Mouse (Mus musculus): ENCODE results near the gene Ecm1.

Ecm1 gene

DNA sequence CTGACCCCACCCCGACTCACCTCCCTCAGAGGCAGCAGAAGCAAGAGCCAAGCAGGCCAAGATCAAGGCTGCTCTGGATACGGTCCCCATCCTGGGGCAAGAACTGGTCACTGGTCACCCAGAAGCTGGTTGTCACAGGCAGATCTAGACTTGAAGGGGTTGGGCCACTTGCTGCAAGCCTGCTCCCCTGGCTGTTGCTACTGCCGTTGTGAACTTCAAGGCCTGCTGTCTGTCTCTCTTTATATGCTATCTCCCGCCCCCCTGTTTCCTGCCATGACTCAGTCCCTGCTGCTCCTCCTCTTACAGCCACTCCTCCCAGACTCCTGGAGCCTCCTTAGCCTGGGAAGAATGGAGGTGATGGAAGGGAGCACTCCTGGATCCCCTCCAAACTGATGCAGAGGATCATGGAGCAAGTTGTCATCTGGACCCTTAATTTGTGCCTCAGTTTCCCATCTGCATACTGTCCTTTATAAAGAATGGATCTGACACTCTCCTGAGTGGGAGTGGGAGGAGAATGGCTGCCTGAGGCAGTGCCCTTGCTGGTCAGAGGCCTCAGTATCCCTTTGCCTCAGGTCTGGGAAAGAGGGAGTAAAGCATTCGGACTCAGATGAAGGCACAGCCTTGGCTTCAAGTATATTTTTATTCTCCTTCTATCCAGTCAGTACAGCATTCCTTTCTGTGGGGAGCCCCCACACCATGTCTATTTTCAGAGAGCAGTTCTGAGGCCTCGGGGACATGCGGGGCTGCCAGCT is at the start of gene Ecm1:
TSS of gene Ecm1 (minus strand) at position 217 of the 752 bp plus-strand sequence.
- no peak for DNase-seq (ENCODE audit: low spot score)

DNA sequence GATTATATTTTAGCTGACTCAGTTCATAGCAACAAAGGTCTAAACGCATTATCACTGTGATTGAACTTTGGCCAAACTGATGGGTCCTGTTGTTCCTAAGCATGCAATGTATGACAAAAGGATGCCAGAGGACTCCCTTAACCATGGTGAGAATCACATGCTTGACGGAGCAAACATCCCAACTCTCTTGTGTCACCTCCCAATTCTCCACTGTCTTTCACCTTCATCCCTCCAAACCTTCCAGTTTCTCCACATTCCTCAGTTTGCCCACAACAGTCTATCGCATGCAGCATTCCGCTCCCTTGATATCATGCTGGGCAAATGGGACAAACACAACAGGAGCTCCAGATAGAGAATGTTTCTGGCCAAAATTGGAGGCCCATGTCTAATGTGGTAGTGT is 46.1 kb upstream of the Ecm1 start:
- DNase-seq (ENCODE audit: low spot score): no peak

DNA sequence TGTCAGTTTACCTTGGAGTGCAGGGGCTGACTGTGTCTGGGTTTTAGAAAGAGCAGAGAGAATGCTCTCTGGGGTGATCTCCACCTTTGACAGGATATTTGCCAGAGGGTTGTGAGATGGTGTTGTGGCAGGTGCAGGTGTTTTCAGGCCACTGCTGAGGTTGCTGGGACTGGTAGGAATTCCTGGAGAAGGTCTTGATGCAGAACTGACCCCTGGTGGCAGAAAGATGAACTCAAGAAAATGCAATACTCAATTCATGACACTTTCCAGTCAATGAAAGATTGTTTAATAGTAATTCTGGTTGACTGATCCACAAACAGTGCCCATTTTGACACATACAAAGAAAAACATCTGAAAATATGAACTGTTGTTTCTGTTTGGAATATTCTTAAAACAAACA is 32.6 kb upstream of the Ecm1 start:
- no peak for DNase-seq (ENCODE audit: low spot score)

DNA sequence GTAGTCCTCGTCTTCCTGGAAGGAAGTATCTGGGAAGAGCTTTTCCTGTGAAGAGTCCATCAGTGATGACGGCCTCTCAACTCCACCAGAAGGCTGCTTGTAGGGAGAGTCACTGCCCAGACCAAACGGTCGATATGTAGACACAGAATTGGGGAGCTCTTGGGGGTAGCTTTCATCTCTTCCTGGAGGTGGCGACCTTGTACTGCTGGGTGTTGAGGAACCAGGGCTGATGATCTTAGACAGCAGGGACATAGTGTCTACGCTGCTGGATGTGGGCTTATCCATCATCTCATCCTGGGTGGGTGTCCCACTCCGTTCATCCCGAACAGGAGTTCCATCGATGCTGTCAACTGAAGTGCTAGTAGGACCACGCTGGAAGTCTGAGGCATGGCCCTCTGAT is 26.2 kb upstream of the Ecm1 start:
- DNase-seq (ENCODE audit: low spot score): no peak

DNA sequence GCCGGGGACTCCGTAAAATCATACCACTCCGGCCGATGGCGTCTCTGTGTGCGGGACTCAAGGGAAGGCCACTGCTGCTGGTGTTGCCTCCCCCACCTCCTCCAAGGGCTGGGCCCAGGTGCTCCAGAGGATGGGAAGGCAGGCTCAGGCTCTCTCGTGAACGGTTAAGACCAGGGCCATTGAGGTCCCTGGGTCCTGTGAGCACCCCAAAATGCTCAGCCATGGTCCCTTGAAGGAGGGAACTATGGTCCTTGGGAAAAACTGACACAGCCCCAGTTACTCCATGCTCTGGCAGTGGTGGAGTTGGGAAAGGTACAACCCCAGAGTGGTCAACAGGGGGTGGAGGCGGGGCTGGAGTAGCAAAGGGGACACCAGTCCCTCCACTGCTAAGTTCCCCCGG is 24.4 kb upstream of the Ecm1 start:
- no peak for DNase-seq (ENCODE audit: low spot score)

DNA sequence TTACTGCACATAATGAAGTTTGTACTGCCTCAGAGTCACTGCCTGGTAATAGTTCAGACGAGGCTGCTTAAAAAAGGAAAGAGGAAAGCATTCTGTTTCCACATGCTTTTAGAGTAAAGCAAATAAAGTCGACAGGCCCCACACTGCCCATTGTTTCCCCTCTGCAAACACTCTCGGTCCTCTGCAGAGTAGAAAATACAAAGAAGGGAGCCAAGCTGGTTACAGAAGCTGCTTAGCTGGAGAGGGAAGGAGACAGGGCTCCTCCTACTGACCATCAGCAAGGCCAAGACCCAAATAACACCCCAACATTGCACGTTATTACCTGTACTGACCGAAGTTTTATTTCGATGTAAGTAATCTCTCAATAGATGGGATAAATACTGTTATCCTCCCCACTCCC is 23.6 kb upstream of the Ecm1 start:
- DNase-seq (ENCODE audit: low spot score): no peak

DNA sequence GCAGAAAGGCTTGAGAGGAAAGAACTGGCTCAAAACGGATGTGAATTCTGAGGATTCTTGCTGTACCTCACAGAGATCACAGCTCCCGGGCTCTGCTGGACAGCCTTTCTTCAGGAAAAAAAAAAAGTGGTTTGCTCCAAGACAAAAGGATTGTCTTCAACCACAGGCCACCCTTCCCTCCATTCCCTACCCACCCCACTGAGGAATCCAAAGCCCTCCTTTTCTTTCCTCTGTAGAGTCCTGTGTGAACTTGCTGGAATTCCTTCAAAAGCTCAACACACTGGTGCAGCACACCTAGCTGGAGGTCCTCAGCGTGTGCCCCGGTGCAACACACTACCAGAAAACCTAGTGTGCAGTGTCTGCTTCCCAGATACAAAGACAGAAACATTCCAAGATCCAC is 22.4 kb upstream of the Ecm1 start:
- no peak for DNase-seq (ENCODE audit: low spot score)

DNA sequence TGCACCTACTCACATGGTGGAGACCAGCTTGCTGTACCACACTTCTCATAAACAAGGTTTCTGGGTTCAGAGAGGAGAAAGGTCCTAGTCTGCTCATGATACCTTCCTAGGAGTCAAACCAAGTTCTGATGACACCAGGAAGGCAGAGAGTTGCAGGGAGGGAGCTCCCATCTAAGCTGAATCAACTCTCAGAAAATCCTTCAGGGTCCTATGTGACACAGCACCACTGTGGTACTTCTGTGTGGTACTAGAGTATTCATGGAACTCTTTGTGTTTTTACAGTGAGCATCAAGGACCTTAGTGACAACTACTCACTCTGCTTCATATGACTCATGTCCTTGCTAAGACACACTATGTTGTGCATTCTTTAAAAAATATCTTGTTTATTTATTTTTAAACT is 21.3 kb upstream of the Ecm1 start:
- no peak for DNase-seq (ENCODE audit: low spot score)

DNA sequence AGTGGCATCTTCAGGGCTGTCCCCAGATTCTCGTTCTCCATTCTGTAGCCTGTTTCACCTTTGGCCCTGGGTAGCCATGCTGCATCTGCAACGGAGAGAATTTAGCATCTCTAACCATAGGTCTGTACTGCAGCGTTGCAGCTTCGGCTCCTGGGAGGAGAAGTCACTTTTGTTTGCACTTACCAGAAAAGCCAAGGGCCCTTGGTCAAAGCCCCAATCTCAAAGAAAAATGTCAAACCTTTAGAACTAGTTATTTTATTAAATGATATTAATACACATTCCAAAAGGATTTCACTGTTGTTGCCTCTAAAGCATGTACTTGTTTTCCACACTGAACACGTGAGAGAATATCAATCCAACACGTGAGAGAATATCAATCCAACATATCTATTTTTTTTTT is 20.7 kb upstream of the Ecm1 start, which contains the start of gene Tars2:
TSS of gene Tars2 (minus strand) at position 101 of the 400 bp plus-strand sequence.
- no peak for DNase-seq (ENCODE audit: low spot score)

DNA sequence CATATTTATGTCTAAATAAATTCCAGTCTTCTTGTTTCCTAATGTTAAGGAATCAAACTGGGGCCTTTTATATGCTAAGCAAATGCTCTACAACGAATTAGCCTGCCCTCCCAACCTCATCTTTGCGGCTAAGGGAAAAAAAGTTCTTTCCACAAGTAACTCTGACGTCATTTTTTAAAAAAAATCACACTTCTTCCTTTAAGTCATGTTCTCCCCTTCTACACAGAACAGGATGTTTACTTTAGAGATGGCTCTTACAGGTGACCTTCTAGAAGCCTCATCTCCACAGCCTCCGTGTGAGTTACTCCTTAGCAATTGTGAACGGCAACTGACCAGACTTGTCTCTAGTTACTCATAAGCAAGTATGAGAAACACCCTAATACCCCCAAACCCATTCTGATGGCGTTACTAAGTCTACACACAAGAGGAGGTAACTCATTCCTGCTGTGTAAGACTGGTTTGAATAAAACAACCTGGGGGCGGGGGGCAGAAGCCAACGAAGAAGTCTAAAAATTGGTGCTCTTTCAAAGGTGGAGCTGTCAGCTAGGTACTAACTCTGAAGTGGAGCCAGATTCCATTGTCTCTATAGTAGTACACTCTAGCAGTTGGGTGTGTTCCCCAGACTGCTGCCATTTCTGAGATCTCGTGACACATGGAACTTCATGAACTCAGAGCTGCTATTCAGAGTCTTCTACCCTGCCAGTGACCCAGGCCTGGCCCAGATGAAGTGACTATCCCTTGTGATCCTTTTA is 19.3 kb upstream of the Ecm1 start:
- no peak for DNase-seq (ENCODE audit: low spot score)

DNA sequence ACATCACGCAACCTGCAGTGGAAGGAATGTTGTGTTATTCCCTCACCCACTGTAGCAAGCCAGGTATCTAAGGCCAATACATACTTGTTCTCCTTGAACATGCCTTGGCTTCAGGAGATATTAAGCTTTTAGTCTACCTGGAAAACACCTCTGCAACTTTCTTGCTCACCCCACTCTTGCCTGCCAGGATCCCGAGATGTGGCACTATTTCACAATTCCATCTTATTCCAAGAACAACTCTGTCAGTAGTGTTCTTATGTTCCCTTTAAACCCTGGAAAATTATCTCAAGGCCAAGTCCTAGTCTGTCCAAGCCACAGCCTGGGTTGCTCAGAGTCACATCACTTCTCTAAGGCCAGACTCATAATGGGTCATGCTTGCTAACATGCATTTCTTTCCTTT is 17.4 kb upstream of the Ecm1 start:
- no peak for DNase-seq (ENCODE audit: low spot score)

DNA sequence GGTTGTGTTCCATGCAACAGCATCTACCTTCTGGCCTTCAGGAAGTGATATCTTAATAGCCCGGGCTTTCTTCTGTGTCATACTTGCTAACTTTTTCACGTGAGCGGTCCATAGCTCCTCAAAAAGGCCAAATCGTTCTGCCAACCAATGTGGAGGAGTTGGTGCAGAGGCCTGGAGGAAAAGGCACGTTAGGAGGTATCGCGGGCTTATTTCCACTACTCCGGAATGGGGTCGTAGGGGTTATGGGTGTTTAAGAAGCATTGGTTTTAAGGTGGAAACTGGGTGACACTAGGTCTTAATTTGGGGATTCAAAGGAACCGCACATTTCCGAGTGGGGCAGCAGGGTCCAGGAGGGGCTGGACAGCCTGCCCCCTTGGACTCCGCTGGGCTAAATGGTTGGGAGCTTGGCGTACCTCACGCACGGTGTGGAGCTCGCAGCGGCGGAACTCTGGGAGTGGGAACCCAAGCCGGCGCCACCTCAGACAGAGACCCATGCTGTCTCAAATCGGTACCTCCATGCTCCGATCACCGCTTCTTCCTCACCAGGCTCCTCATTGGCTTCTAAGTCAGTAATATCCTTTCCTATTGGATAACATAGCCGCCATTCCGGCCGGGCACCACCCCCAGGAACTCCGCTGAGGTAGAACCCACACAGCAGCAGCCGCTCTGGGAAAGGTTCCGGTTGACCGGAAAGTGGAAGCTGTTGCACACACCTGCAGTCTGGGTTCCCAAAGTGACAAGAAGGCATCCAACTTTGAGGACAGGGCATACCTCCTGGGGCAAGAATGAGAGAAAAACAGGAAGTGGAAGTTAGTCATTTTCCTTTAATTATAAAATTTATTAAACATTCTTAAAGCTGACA is 15.2 kb upstream of the Ecm1 start:
- peak; percentile 95 for DNase-seq (ENCODE audit: low spot score)

DNA sequence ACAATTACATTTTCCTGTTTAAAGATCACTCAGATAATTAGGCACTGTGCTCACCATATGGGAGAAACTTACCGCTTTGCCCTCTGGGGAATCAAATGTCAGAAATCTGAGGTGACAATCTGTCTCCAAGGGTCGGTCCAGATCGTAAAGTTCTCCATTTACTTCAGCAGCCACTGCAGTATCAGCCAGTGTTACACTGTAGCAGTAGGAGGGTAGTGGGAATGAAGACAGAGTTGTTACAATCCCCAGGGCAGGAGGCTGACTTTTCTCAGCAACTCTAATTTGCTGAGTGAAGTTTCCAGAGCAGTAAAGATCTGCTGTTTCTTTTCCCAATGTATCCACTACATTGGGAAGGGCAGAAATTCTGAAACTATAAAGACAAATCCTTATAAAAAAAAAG is 13.6 kb upstream of the Ecm1 start:
- peak; percentile 53 for DNase-seq (ENCODE audit: low spot score)

DNA sequence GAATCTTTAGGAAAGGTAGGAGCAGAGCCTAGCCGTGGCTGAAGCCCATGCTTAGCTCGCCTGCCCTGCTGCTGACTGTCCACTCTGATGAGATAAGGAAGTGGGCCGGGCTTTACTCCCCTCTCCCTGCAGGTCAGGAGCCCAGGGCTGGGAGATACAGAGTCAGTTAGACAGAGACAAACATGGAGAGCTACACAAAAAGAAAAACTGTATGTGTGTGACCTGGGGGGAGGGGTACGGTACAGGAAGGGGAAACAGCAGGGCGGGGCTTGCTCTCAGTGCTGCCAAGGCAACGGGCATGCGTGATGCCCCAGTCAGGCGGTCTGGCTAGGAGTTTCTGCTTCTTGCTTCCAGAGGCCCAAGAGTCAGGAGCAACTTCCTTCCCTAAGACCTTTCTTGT is 1.0 kb upstream of the Ecm1 start:
- DNase-seq (ENCODE audit: low spot score): no peak

DNA sequence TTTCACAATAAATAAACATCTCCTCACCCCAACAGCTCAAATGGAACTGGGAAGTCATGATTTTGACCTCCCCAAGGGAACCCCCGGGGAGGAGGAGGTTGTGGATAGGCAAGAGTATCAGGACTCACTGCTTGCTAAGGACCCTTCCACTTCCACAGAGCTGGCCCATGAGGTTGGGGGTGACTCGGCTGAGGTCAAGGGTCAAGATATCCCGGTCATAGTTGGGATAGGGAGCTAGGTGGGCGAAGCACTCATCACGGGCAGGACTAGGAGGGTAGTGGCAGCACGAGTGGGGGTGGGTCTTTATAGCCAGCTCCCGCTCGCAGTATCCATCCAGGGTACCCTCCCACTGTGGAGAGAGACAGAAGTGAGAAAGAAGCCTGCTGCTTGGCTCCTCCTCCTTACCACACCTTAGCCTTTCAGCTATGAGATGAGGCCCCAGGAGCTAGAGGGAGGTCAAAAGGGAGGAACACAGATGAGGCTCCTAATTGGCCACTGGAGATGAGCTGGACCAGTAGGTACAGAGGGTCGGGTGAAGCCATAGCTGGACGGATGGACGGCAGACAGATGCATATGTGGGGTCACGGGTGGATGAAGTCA is 4.2 kb downstream of the Ecm1 start:
- no peak for DNase-seq (ENCODE audit: low spot score)

DNA sequence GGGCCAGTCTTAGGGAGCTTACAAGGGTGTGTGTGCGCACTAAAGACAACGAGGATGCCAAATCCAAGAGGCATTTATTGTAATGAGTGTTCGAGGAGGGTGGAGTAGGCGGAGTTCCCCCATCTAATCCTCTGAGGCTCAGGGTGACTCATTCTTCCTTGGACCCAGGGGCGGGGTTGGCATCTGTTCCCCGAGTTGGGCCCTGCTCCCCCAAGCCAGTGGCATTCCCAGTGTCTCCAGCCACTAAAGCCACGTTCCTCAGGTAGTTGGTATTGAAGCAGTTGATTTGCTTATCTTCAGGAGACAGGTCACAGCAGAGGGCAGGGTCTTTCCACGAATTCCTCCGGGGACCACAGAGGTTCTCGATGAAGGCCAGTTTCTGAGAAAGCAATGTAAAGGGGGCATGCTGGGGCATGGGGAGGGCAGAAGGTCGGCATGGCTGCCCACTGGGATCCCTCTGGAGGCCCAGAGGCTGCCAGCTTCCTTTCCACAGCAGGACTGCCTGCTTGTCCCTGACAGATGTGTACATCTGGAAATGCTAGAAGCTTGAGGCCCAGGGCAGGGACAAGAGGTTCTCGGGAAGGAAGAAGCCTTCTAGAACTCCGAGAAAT is 5.2 kb downstream of the Ecm1 start:
- no peak for DNase-seq (ENCODE audit: low spot score)

DNA sequence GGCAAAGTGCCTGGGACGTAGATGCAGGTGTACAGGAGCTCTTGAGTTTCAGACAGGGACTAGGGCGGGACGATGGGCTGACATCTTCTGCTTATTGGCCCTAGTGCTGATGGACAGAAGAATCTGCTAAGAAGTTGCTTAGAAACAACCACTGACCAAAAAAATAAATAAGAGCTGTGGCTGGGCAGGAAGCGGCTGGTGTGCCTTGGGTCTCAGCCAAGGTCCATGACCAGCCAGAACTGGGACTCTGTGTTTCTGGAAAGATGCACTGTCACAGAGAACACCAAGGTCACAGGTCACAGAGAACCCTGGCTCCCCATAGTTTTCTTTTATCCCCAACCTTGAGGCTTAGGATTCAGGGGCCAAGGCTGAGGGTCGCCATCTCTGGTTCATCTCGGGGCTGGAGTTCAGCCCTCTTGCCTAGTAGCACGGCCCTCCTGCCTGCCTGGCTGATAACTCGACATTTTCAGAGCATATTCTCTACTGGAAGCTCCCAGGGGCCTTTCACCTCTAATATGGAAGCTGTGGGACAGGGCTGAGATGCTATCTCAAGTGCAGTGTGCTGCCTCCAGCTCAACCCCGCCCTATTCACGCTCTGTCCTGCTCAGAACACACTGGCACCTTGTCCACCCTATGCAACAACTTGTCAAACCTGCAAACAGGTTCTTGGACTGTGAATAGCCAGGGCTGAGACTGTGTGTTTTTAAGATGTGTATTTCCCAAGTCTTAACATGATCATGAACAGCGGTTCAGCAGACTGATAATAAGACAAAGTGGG is 6.4 kb downstream of the Ecm1 start:
- no peak for DNase-seq (ENCODE audit: low spot score)

DNA sequence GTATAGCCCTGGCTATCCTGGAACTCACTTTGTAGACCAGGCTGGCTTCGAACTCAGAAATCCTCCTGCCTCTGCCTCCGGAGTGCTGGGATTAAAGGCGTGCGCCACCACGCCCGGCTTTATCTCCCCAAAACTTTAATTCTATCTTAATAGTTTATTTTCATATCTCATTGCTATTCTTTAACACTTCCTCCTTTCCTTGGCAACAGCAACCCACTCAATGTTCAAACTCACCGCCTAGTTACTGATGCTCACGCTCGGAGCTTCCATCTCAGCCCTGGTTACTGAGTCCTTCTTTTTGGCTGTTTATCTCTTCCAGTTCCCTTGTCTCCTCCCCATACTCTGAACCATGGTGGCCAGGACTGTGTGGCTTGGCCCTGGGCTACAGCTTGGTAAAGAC is 7.1 kb downstream of the Ecm1 start:
- no peak for DNase-seq (ENCODE audit: low spot score)

DNA sequence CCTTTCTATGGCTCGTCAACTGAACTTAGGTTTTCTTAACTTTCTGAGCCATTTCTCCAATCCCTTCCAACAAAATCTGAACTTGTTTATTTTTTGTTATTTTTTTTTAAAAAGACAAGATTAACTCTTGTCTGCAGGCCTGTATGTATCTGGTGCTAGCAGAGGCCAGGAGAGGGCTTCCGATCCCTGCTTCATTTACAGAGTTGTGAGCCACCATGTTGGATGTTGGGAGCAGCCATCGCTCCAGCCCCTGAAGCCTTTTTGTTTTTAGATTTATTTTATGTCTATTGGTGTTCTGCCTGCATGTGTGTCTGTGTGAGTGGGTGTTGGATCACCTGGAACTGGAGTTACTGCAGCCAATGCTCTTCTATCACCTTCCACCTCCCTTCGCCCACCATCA is 7.6 kb downstream of the Ecm1 start:
- DNase-seq (ENCODE audit: low spot score): no peak

DNA sequence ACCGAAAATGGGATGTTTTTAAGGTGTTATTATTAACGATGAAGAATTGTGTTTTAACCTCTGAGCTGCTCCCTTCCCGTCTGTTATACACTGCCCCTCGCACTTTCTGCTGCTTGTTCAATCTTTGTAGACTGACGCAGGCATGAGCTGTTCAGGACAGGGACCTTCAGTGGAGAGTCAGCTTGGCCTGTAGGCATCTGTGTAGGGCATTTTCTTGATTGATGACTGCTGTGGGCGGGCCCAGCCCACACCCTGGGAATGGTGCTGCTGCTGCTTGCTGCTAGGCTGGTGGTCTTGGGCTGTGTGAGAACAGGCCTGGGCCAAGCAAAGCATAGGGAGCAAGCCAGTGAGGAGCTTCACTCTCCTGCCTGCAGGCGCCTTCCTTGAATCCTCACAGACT is 8.9 kb downstream of the Ecm1 start:
- no peak for DNase-seq (ENCODE audit: low spot score)

DNA sequence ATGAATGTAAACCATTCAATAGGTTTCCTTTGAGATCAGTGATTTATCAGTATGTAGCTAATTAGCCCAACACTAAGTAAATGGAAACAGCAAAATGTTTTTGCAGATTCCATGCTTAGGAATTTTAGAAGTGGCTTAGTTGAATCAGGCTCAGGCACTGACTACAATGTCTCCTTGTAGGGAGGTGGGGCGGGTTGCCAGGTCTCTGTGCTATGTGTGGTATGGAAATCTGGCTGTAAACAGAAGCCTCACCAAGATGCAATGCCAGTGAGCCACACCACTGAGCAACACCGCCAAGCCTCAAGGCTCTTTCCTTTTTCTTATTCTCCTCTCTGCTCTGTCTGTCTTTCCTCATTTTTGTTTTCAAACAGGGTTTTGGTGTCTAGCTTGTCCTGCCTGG is 10.5 kb downstream of the Ecm1 start:
- no peak for DNase-seq (ENCODE audit: low spot score)
